Mouse (Mus musculus) lung, postnatal 0 days (tissue): Measurements from ENCODE around the gene Rnf144b.

Experiments used
- CTCF ChIP-seq: IDR thresholded peaks from 2 replicates; pipeline ENCODE4 v1.5.1; 2016; ENCODE audit warnings: antibody characterized with exemption, mild to moderate bottlenecking
- EP300 ChIP-seq: IDR thresholded peaks from 2 replicates; pipeline ENCODE4 v1.6.1; 2016; ENCODE audit warnings: antibody characterized with exemption, mild to moderate bottlenecking, control low read depth

- TF ChIP-seq CTCF: no peak
- TF ChIP-seq EP300: no peak
These were observed 141.9 kb downstream of the Rnf144b start for GRCm38 (mm10) chr13:47264382-47264781.
